Mouse (Mus musculus) erythroblast, embryonic 14.5 days (primary cell): ENCODE measurements at regions not wholly inside any gene's neighbourhood (a gene's known extent, or its start where the extent isn't known, plus 50 kb on each side); places are given as distances from the start of the nearest gene placed in this dataset.

Experiments
- GATA1 ChIP-seq: IDR thresholded peaks from 2 replicates; pipeline ENCODE4 v1.6.1; 2012; ENCODE audit warnings: low read length, inconsistent platforms, mixed read lengths
- TAL1 ChIP-seq: IDR thresholded peaks from 3 replicates; pipeline ENCODE4 v1.6.1; 2012; ENCODE audit warnings: low read length, inconsistent platforms, mixed read lengths

GRCm38 (mm10) chr5:75861916-75862629 is 116.2 kb downstream of the Kdr start:
- no peak for TF ChIP-seq TAL1
- no peak for TF ChIP-seq GATA1
